Mouse (Mus musculus): ENCODE results near the gene Rasgrp3.
A peak's percentile ranks its signal among the peaks of the same experiment; 100 is the strongest.
"Not testable (repeated sequence)": the region's sequence is repeated elsewhere in the genome, so short reads cannot be mapped to it uniquely, and the experiment has no call there.

The Rasgrp3 gene

GRCm38 (mm10) chr17:75461771-75462170 lies 26.1 kb downstream of the Rasgrp3 start:
- no peak for DNase-seq (ENCODE audit: low spot score in 2 of 2)

DNA sequence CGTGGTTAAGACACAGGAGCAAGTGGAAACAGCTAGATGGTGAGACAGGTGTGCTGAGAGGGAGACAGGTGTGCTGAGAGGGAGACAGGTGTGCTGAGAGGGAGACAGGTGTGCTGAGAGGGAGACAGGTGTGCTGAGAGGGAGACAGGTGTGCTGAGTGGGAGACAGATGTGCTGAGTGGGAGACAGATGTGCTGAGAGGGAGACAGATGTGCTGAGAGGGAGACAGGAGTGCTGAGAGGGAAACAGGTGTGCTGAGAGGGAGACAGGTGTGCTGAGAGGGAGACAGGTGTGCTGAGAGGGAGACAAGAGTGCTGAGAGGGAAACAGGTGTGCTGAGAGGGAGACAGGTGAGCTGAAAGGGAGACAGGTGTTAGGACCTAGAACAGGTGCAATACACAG lies 27.5 kb downstream of the Rasgrp3 start:
- DNase-seq (ENCODE audit: low spot score in 2 of 2): not testable (repeated sequence)

DNA sequence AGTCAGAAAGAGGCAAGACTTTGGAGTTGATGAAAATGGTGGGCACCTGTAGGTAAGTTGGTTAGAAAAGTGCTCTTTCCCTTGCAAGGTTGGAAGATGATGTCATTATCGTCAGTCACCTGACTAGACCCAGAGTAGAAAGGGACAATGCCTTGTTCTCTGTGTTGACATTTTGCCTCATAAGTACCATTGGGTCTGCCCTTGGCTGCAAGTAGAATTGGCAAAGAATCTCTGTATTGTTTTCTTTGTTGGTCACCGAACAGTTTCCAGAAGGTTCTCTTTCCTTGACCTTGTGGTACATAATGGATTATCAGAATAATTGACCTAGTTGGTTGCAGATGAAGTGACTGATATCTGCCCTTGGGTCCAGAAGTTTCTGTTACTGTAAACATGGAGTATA lies 27.9 kb downstream of the Rasgrp3 start:
- DNase-seq (ENCODE audit: low spot score in 2 of 2): no peak

DNA sequence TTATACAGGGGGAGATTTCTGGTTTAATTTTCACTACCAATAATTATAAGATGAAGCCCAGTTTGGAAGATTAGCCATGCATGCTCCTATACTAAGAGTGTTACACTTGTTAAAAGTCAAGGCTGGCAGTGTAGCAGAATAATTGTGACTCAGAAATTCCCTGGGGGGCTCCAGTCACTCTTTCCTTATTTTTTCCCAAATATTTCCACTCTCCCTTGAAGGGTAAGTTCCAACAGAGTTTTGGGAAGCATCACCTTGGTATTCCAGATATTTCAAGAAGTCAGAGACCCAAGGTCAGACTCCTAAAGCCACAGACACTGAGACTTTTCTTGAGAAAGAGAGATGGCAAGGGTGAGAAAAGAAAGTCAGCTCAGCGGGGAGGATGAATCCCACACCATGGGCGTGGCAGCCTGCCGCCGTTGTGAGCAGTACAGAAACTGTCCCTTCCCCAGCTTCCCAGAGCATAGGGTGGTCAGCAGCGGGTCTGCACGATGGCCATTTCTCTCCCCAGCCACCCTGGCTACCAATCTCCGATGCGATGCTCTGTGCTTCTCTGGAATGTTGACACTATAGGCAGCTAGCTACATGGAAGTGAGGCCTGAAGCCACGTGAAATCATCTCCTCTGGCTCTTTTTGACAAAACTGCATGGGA lies 28.8 kb downstream of the Rasgrp3 start:
- DNase-seq (ENCODE audit: low spot score in 2 of 2): no peak

- peak in 1 of 2 experiments; percentile 80 for DNase-seq (ENCODE audit: low spot score in 2 of 2)
Observed at GRCm38 (mm10) chr17:75464983-75465634, 29.4 kb downstream of the Rasgrp3 start.

GRCm38 (mm10) chr17:75465635-75465997 lies 29.9 kb downstream of the Rasgrp3 start:
- DNase-seq (ENCODE audit: low spot score in 2 of 2): no peak

GRCm38 (mm10) chr17:75466948-75467347 lies 31.3 kb downstream of the Rasgrp3 start:
- no peak for DNase-seq (ENCODE audit: low spot score in 2 of 2)

DNA sequence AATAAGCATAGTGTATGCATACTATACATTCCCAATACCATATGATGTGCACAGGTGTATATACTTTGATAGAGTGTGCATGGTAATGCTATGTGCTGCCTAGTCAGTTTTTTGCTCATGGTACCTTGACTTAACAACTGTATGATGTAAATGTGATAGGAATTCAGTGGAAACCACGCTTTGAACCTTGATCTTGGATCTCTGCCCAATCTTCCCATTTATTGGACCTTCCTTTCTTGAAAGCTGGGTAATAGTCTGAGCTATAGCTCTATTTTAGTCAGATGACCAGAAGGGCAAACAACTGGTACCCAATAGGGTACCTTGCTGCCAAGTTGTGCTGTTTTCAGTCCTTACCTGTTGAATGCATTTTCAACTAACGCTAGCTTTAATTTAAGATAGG lies 31.8 kb downstream of the Rasgrp3 start:
- no peak for DNase-seq (ENCODE audit: low spot score in 2 of 2)

DNA sequence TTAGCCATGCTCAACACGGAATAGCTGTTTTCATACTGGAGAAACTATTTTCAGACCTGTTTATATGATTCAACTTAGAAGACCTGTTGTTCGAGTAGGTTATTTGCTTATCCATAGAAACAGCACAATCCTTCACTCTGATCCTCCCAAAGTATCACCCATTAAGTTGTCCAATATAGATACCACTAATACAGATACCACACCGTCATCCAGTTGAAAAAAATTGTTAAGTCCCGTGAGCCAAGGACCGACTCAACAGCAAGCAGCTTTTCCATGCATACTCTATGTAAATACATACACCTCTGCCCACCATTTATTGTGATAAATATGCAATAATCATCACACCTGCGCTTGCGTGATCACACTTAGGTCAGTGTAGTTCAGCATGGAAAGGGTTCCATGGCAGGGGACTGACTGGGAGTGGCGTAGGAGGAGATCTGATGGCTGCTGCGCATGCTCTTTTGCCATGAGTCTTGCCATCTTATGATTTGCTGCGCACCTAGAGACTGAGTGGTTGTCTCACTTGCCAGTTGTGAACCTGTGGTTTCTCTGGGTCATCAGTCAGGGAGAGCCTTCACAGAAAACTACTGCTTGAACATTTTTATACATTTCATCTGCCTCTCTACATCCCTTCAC lies 32.9 kb downstream of the Rasgrp3 start:
- DNase-seq (ENCODE audit: low spot score in 2 of 2): no peak

GRCm38 (mm10) chr17:75470325-75470724 lies 34.6 kb downstream of the Rasgrp3 start:
- DNase-seq (ENCODE audit: low spot score in 2 of 2): no peak

DNA sequence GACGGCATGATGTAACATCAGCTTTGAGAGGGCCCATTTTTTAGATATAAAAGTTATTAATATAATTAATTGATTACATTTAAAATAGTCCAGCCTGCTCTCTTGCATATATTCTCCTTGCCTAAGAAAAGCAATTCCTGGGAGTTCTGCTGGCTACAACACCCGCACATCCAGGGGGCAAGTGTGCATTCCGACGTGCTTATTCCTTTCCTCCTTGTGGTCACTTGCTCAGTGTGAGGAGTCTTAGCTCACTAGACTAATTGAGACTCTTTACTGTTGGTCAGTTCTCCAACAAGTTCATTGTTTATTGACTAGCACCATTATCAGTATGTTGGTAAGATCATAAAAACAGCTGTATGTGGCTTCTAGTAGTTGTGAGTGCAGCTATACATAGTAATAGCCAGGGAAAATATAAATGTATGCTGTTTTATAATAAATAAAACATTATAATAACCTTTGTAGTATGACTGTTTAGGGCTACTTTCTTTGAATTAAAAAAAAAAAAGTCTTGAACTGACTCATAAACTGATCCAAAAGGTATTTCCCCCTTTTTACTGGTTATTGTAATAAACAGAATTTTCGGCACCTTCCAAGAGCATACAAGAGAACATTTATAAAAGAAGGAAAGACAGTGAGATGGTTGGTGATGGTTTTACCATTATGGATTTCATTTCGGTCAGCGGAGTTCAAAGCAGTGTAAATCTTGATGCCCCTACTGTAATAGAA lies 35.4 kb downstream of the Rasgrp3 start:
- DNase-seq (ENCODE audit: low spot score in 2 of 2): no peak

GRCm38 (mm10) chr17:75471644-75472253 lies 36.1 kb downstream of the Rasgrp3 start:
- no peak for DNase-seq (ENCODE audit: low spot score in 2 of 2)

GRCm38 (mm10) chr17:75472379-75472778 lies 36.7 kb downstream of the Rasgrp3 start:
- DNase-seq (ENCODE audit: low spot score in 2 of 2): peak in 1 of 2 experiments; percentile 53

- DNase-seq (ENCODE audit: low spot score in 2 of 2): no peak
Observed at GRCm38 (mm10) chr17:75475985-75476384, 40.3 kb downstream of the Rasgrp3 start.

- DNase-seq (ENCODE audit: low spot score in 2 of 2): no peak
Observed at GRCm38 (mm10) chr17:75476736-75477416, 41.2 kb downstream of the Rasgrp3 start.

DNA sequence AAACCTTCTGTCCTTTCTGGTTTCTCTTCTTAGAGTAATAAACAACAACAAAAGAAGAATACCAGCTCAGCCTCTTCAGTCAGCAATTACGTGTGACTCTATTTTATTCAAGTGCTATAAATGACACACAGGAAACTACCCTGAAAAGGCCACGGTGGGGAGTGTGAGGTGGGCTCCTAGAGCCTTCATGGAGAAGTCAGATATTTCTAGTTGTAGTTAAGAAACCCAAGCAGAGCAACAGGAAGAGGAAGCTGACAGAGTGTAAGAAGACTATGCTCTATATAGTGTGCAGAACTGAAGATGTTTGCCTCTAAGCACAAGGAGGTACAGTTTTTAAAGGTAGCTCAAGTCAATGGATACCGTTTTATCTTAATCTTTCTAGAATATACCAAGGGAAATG lies 42.0 kb downstream of the Rasgrp3 start:
- no peak for DNase-seq (ENCODE audit: low spot score in 2 of 2)

DNA sequence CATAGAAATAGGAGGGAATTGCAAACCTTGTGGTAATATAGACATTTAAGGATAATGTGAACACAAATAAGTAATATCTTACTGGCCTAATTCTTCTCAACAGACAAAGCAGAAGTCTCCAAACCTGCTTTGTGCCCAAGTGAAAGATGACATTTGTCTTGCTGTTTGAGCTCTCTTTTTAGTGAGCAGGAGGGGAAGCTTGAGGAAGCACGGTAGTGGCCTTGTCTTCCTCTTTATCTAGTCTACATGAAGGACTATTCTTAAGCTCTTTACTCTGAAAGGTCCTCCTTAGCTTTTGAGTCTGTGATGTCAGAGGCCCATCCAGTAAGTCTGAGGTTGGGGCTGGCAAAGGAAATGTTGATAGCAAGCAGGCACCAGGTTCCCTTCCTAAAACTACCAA lies 43.1 kb downstream of the Rasgrp3 start:
- DNase-seq (ENCODE audit: low spot score in 2 of 2): no peak

- DNase-seq (ENCODE audit: low spot score in 2 of 2): no peak
Observed at GRCm38 (mm10) chr17:75479663-75480062, 44.0 kb downstream of the Rasgrp3 start.

DNA sequence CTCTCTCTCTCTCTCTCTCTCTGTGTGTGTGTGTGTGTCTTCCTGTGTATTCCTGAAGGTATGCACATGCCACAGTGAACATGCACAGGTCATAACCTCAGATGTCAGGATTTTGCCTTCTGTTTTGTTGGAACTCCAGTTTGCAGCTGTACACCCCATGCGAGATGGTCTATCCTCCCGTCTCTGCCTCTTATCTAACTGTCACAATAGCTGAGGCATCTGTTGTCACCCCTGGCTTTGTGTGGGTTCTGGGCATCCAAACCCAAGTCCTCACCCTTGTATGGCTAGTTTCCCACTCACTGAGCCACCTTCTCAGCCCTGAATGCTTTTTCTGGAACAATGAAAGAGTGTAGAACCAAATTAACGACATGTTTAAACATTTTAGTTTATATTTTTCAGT lies 44.7 kb downstream of the Rasgrp3 start:
- no peak for DNase-seq (ENCODE audit: low spot score in 2 of 2)

DNA sequence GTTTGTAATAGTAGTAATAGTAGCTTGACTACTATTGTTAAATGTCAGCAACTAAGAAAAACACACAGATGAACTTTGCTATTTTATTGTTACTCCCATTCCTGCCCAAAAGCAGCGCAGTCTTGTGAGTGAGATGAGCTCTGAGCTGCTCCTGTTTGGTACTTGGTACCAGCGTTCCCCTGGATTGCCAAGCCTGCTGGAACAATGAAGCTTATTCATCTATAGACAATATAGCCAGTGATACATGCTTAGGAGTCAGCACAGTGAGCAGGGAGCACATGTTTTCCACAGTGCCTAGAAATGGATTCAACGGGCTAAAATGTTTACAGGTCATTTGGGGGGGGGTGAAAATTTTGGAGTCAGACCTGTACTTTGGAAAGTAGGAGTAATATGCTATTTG lies 50.5 kb downstream of the Rasgrp3 start:
- no peak for DNase-seq (ENCODE audit: low spot score in 2 of 2)

DNA sequence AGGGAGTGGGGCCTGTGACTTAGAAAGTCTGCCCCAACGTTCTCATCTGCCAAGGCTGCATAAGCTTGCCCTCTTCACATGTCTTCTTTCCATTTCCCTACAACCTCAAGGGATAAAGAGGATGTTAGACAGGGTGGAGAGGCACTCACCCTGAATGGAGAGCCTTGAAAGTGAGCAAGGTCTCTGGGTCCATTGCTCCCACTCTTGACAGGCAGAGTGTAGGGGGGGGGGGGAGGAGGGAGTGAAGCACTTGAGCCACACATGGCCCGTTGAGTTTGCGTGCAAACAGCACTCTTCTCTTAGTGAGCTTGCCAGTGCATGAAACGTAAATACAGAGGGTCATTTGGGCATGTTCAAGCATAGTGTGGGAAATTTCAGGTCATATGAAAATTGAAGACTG lies 59.5 kb downstream of the Rasgrp3 start:
- no peak for DNase-seq (ENCODE audit: low spot score in 2 of 2)

DNA sequence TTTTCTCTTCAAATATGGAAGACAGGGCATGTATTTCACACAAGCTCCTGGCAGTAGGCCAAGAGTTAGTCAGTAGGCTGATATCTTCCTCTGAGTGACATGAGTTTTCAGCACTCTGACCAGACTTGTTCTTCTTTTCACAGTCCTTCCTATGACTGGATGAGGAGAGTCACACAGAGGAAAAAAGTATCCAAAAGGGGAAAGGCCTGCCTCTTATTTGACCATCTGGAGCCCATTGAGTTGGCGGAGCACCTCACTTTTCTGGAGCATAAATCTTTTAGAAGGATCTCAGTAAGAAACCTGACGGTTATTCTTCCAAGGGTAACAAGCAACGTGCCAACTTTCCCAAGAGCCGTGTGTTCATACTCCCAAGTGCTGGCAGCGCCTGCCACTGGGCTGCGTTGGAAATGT lies 62.5 kb downstream of the Rasgrp3 start:
- DNase-seq (ENCODE audit: low spot score in 2 of 2): no peak

Data from natural killer cell, adult 2 months (primary cell).